Mouse (Mus musculus) bone marrow macrophage, adult 2 months (primary cell): ENCODE measurements around the gene Tekt1.

Source experiments
- CTCF ChIP-seq: IDR thresholded peaks from 2 replicates; pipeline ENCODE4 v1.5.1; 2012; ENCODE audit warnings: low read depth, mild to moderate bottlenecking, low read length, moderate library complexity
- POLR2A ChIP-seq: IDR thresholded peaks from 2 replicates; pipeline ENCODE4 v1.6.1; 2012; ENCODE audit warnings: mild to moderate bottlenecking, low read depth, low read length, borderline replicate concordance

- TF ChIP-seq CTCF (no peak), POLR2A (no peak)
These were observed 13.7 kb downstream of the Tekt1 start for GRCm38 (mm10) chr11:72348563-72348962.
